Mouse (Mus musculus): ENCODE data around the gene Arhgap15.

GRCm38 (mm10) chr2:43788484-43788883 is 39.9 kb downstream of the Arhgap15 start:
- TF ChIP-seq CTCF (conservative IDR thresholded peaks at IDR 0.05; ENCODE audit: insufficient read depth, insufficient read length, low read depth, low read length) (no peak), POLR2A (IDR thresholded peaks at IDR 0.05; ENCODE audit: low read depth, low read length) (no peak)

Measured in kidney, adult 2 months (tissue).